Mouse (Mus musculus) forebrain, embryonic 10.5 days (tissue): ENCODE measurements around the gene Cldnd2. TPM values are rescaled to one million over a fixed set of nuclear protein-coding genes. Genes with fewer than 3 reads are reported as not detected.
A peak's percentile ranks its signal among the peaks of the same experiment; 100 is the strongest.
"Not testable (repeated sequence)": the region's sequence is repeated elsewhere in the genome, so short reads cannot be mapped to it uniquely, and the experiment has no call there.

Source experiments
- DNase-seq: peaks from one replicate; pipeline ENCODE4 v3.0.0-alpha.2; 2017; ENCODE audit warnings: low spot score; ENCODE audit errors: extremely low spot score
- H3K27ac ChIP-seq: fragments of 300-500 bp; sonication (generic); 2 replicates; pipeline ENCODE4 v1.5.1; 2016; ENCODE audit warnings: mild to moderate bottlenecking
- H3K27me3 ChIP-seq: fragments of 300-500 bp; sonication (generic); 2 replicates; pipeline ENCODE4 v1.6.1; 2016; ENCODE audit warnings: mild to moderate bottlenecking; ENCODE audit not compliant: poor library complexity, severe bottlenecking
- H3K36me3 ChIP-seq: fragments of 300-500 bp; sonication (generic); replicated peaks from 2 replicates; pipeline ENCODE4 v1.6.1; 2016; ENCODE audit warnings: mild to moderate bottlenecking, moderate library complexity
- H3K4me1 ChIP-seq: fragments of 300-500 bp; sonication (generic); 2 replicates; pipeline ENCODE4 v1.6.1; 2016
- H3K4me3 ChIP-seq: fragments of 300-500 bp; sonication (generic); 2 replicates; pipeline ENCODE4 v1.5.1; 2016; ENCODE audit warnings: mild to moderate bottlenecking, moderate library complexity
- H3K9me3 ChIP-seq: fragments of 300-500 bp; sonication (generic); 2 replicates; pipeline ENCODE4 v1.6.1; 2016; ENCODE audit warnings: mild to moderate bottlenecking, moderate library complexity
- WGBS: fragments of 180-500 bp; shearing (Covaris S2); methylation state at CpG from one replicate; pipeline ENCODE4 v1.1.7; 2016; 5-methylcytosine and 5-hydroxymethylcytosine counted together
- polyA plus RNA-seq: library from polyadenylated mRNA; unstranded; fragments of >200 nt; fragmentation: Nextera tagmentation; extraction: Ambion mirVana; gene quantifications from 2 replicates; pipeline ENCODE4 v1.2.1, GENCODE M21; 2016

Gene Cldnd2
- polyA plus RNA-seq: not detected in 2 replicates

DNA sequence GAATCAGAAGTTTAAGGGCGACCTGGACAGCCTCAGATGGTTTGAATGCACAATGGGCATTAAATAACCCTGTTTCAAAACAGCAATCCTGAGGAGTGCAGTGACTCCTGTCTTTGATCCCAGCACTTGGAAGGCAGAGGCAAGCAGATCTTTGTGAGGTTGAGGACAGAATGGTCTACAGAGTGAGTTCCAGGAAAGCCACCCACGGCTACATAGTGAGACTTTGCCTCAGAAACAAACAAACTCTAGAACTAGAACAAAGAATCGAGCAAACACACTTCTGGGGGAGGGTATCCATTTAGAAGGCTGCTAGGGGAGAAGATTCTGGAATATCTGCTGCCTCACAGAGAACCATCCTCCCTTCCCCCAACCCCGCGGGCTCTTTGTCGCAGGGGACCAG, at the start of gene Cldnd2:
Gene Cldnd2, plus strand, starts transcription at position 301 of the 400 bp plus-strand sequence.
- no peak within 1 kb of the TSS for H3K27ac ChIP-seq
- H3K27me3 ChIP-seq: no peaks in the 10 kb centered on the region; the same call in 1 of the 2 replicates
- 88% methylated on average over 6 of the region's 6 CpGs for WGBS
- H3K4me3 ChIP-seq: no peak within 1 kb of the TSS
- H3K4me1 ChIP-seq: peaks cover 21% of the 10 kb centered on the region
- H3K36me3 ChIP-seq: no peaks in the 10 kb centered on the region
- no peaks in the 10 kb centered on the region; the same call in 1 of the 2 replicates for H3K9me3 ChIP-seq
- DNase-seq: no peak

DNA sequence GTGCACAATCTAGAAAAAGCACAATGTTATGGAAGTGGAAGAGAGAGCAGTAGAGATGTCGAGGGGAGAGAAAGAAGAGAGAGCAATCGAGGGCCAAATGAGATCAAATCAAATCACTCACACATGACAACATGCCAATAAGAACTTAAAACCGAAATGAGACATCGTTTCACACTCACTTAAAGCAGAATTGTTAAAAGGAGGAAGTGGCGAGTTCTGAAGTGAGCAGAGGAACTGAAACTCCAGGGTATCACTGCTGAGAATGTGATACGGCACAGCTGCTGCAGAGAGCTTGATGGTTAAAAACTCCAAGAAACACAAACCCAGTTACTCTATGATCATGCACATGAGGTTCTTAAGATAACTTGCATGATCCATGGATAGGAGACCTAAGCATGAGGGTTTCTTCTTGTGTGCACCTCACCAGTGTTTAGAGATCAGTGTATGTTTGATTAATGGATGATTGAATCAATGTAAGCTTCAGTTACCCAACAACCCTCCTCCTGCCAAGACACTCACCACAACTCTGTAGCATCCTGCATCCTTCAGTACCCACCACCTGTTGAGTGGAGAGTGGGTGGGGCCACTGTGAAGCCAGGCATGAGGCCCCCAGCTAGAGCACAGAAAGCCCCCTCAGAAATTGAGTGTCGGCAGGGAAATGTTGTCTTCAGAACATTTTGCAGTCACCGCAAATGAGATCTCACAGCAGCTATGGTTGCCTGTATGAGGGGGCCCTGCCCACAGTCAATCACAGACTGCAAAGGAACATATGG, 48.0 kb upstream of the Cldnd2 start:
- H3K4me1 ChIP-seq: no peaks in the 10 kb centered on the region
- no peak overlapping the region for H3K4me3 ChIP-seq
- 89% methylated on average over 8 of the region's 8 CpGs for WGBS
- DNase-seq: no peak
- H3K9me3 ChIP-seq: no peaks in the 10 kb centered on the region; the same call in 1 of the 2 replicates
- H3K36me3 ChIP-seq: no peaks in the 10 kb centered on the region
- no peak overlapping the region for H3K27ac ChIP-seq
- no peaks in the 10 kb centered on the region for H3K27me3 ChIP-seq

DNA sequence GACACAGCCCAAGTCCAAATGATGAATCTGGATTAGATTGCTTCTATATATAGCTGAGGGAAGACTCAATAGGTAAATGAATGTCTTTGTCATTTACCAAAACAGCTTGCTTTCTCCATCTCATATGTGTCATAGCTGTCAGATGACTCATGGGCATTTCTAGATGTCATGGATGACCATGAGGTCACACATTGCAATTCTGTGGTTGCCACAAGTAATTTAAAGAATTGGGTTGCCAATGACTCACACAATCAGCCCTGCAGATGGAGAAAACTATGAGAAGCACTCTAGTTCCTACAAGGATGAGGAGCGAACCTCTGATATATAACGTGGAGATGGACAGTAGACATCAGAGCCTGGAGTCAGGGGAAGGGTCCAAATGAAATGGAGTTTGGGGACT, 41.1 kb upstream of the Cldnd2 start:
- Histone ChIP-seq H3K4me1 (no peaks in the 10 kb centered on the region), H3K27ac (no peak overlapping the region), H3K27me3 (no peaks in the 10 kb centered on the region), H3K36me3 (no peaks in the 10 kb centered on the region), H3K4me3 (no peak overlapping the region), H3K9me3 (0 out of 2 replicates have a peak, but pooled peaks cover 2% of the 10 kb centered on the region)
- DNase-seq: no peak
- 93% methylated on average over 2 of the region's 2 CpGs for WGBS

DNA sequence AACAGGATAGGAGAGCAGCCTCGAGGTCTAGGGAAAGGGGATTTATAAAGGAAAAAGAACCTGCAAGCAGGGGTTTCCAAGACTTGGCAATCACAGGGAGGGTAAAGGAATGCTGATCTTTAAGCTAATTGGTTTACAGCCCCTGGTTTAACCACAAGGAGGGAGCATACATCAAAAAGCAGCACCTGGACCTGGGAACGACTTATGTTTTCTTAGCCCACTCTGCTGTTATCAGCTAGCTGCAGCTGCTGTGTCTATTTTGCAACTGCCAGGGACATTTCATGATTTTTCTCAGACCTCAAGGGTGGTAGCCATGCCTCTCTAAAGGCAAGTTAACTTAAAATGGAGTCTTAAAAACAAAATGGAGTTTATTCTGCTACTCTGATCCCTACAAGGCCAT, 37.9 kb upstream of the Cldnd2 start:
- DNase-seq: no peak
- no peaks in the 10 kb centered on the region for H3K27me3 ChIP-seq
- H3K27ac ChIP-seq: no peak overlapping the region
- H3K4me3 ChIP-seq: no peak overlapping the region
- 55% methylated on average over 2 of the region's 2 CpGs for WGBS
- no peaks in the 10 kb centered on the region for H3K4me1 ChIP-seq
- 0 out of 2 replicates have a peak, but pooled peaks cover 2% of the 10 kb centered on the region for H3K9me3 ChIP-seq
- H3K36me3 ChIP-seq: no peaks in the 10 kb centered on the region

DNA sequence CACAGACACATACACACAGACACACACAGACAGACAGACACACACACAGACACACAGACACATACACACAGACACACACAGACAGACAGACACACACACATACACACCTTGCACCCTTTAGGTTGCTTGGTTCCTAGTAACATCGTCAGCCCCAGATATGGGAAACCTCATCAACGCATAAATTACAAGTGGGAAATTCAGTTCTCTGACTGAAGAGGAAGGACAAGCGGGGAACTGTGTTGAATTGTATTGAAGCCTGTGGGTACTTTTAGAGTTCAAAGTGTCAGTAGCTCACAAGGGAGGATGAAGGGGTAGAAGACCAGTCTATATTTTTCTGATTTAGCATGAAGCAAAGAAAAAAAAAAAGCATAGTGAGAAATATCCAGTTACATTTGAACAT, 33.0 kb upstream of the Cldnd2 start:
- H3K4me1 ChIP-seq: peaks cover 4% of the 10 kb centered on the region
- 87% methylated on average over 3 of the region's 3 CpGs for WGBS

DNA sequence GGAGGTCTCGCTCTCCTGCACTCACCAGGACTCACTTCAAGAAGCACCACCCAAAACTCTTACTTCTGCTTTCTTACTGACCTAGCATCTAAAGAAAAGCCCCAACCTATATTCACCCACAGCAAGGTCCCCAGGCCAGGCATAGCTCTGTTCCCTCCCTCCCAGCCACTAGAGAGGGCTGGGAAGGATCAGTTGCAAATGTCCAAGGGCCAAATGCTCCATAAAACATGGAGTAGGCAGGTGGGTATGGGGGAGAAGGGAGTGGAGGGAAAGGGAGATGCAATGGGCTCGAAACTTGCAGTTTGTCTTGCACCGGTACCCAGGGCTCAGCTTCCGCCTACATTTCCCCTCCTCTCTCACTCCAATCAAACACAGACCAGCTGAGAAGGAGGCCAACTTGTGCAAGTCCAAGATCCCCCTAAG, 32.4 kb upstream of the Cldnd2 start, which contains the start of gene Siglecg:
Gene Siglecg, plus strand, starts transcription at position 74 of the 423 bp plus-strand sequence.
- over 99% methylated on average over 4 of the region's 4 CpGs for whole genome bisulfite sequencing
- Histone ChIP-seq H3K27ac (no peak within 1 kb of the TSS), H3K27me3 (no peaks in the 10 kb centered on the region), H3K9me3 (no peaks in the 10 kb centered on the region), H3K4me1 (peaks cover 4% of the 10 kb centered on the region), H3K4me3 (no peak within 1 kb of the TSS), H3K36me3 (no peaks in the 10 kb centered on the region)
- DNase-seq: no peak

More for the DNA sequence above, 33.0 kb upstream of the Cldnd2 start:
- no peak for DNase-seq
- no peaks in the 10 kb centered on the region for H3K9me3 ChIP-seq
- H3K36me3 ChIP-seq: no peaks in the 10 kb centered on the region
- no peak overlapping the region for H3K27ac ChIP-seq
- no peak overlapping the region for H3K4me3 ChIP-seq
- no peaks in the 10 kb centered on the region for H3K27me3 ChIP-seq

DNA sequence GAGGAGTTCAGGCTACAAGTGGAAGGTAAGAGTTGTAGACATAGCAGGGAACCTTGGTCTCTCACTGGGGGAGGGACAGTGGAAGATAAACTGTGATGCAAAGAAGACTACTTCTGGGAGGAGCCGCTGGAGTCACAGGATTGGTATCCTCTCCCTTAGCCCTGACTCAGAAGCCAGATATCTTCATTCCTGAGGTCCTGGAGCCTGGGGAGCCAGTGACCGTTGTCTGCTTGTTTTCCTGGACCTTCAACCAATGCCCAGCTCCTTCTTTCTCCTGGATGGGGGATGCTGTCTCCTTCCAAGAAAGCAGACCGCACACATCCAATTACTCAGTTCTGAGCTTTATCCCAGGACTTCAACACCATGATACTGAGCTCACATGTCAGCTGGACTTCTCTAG, 31.5 kb upstream of the Cldnd2 start:
- Histone ChIP-seq H3K27me3 (no peaks in the 10 kb centered on the region), H3K27ac (no peak overlapping the region), H3K4me3 (no peak overlapping the region), H3K9me3 (no peaks in the 10 kb centered on the region), H3K36me3 (no peaks in the 10 kb centered on the region), H3K4me1 (peaks cover 4% of the 10 kb centered on the region)
- no peak for DNase-seq
- 86% methylated on average over 3 of the region's 3 CpGs for WGBS

DNA sequence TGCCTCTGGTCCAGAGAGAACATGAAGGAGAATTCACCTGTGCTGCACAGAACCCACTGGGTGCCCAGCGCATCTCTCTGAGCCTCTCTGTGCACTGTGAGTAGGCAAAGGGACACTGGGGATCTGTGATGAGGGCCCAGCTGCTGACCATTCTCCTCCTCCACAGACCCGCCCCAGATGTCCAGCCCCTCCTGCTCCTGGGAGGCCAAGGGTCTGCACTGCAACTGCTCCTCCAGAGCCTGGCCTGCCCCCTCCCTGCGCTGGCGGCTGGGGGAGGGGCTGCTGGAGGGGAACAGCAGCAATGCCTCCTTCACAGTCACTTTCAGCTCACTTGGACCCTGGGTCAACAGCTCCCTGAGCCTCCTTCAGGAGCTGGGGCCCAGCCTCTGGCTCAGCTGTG, 28.9 kb upstream of the Cldnd2 start:
- not testable (repeated sequence) for H3K27me3 ChIP-seq, H3K4me1 ChIP-seq, H3K9me3 ChIP-seq, H3K4me3 ChIP-seq, H3K27ac ChIP-seq, H3K36me3 ChIP-seq, DNase-seq
- 26% methylated on average over 4 of the region's 4 CpGs for WGBS

DNA sequence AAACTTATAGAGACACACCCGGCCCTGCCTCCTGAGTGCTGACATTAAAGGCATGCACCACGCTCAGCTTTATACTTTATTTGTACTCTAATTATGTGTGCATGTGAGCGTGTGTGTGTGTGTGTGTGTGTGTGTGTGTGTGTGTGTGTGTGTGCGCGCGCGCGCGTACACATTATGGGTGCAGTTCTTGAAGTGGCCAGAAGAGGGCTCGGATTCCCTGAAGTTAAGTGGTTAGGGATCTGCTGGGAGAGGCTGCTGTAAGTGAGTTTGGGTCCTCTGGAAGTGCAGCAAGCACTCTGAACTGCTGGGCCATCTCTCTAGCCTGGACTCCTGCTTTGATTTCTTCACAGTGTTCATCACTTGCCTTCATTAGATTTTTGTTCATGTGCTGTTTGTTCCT, 23.3 kb upstream of the Cldnd2 start:
- no peaks in the 10 kb centered on the region for H3K36me3 ChIP-seq
- H3K4me1 ChIP-seq: no peaks in the 10 kb centered on the region
- H3K4me3 ChIP-seq: no peak overlapping the region
- H3K27ac ChIP-seq: no peak overlapping the region
- peaks cover 7% of the 10 kb centered on the region for H3K9me3 ChIP-seq
- WGBS: 89% methylated on average over 10 of the region's 10 CpGs
- no peaks in the 10 kb centered on the region for H3K27me3 ChIP-seq
- no peak for DNase-seq

DNA sequence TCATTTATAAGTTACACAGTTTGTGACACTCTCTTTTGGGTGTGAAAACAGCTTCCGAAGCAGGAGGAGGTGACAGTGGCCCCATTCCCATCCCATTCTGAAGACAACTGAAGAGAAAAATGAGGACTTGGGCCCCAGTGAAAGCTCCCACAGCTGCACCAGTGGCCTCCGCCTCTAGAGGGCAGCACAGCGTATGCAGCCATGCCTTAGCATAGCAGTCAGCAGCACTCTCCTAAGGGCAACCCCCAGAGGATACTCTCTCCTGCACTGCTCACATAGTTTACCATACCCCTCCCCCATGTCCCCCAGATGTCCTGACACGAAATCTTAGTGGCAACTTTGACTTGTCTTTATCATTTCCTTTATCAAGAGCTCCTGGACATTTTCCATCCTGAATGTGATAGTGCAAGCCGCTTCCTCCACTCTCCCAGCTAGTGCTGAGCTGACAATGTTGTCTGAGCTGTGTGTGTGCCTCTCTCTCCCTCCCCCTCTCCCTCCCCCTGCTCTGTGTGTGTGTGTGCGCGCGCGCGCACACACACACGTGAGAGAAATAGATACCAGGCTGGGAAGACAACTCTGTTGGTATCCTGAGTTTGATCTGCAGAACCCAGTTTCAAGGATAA, 17.5 kb upstream of the Cldnd2 start:
- no peaks in the 10 kb centered on the region for H3K36me3 ChIP-seq
- no peaks in the 10 kb centered on the region for H3K27me3 ChIP-seq
- peak overlapping the region; percentile 27; the same call in 1 of the 2 replicates for H3K4me3 ChIP-seq
- no peaks in the 10 kb centered on the region for H3K9me3 ChIP-seq
- 11% methylated on average over 11 of the region's 11 CpGs for WGBS
- DNase-seq: peak; percentile 78
- H3K27ac ChIP-seq: no peak overlapping the region
- peaks cover 7% of the 10 kb centered on the region for H3K4me1 ChIP-seq

DNA sequence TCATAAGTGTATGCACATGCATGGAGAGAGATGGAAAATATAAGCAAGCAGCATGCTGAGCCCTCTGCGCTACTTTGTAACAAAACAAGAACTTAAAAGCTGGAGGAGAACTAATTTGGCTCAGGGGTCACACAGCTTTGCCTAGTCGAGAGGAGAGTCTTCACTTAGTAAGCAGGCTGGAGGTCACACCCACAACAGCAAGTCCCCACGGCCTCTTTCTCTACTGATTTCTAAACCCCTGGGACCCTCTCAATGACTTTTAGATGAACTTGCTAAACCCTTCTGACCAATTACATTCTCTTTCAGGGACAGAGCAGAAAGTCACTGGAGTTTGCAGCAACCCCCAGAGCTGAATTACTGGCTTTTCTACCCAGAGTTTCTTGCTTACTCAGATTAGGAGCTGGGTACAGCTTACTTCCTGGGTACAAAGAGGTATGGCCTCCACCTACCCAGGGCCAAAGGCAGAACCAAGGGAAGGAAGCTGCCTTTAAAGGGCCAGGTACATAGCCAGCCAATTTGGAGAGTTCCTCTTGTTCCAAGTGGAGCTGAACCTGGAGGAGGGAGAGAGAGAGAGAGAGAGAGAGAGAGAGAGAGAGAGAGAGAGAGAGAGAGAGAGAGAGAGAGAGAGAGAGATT, 16.5 kb upstream of the Cldnd2 start:
- WGBS: 60% methylated on average over 3 of the region's 3 CpGs
- no peaks in the 10 kb centered on the region for H3K27me3 ChIP-seq
- H3K9me3 ChIP-seq: no peaks in the 10 kb centered on the region
- H3K4me3 ChIP-seq: no peak overlapping the region
- no peak for DNase-seq
- no peaks in the 10 kb centered on the region for H3K36me3 ChIP-seq
- H3K4me1 ChIP-seq: peaks cover 7% of the 10 kb centered on the region
- H3K27ac ChIP-seq: no peak overlapping the region

DNA sequence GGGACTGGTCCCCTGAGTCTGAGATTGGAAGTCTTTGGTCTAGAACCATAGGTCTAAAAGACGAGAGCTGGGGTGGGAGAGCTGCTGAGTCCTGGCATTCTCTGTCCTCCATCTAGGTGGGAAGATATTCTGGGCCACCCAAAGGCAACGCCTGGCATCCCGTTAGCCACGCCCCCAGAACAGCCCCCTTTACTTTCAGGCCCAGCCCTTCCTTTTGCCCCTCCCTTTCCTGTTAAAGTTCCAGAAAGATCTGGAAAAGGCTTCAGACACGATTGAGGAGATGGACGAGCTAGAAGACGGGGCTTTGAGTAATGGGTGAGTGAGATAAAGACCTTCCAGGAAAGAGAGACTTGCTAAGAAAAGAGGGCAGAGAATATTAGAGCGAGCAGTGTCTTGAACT, 13.2 kb upstream of the Cldnd2 start, which contains the start of gene Lim2:
Gene Lim2, plus strand, starts transcription at position 265 of the 400 bp plus-strand sequence.
- H3K36me3 ChIP-seq: no peaks in the 10 kb centered on the region
- H3K27ac ChIP-seq: no peak within 1 kb of the TSS
- WGBS: 79% methylated on average over 8 of the region's 8 CpGs
- no peaks in the 10 kb centered on the region for H3K9me3 ChIP-seq
- H3K4me1 ChIP-seq: peaks cover 7% of the 10 kb centered on the region
- DNase-seq: no peak
- H3K4me3 ChIP-seq: no peak within 1 kb of the TSS
- no peaks in the 10 kb centered on the region for H3K27me3 ChIP-seq

DNA sequence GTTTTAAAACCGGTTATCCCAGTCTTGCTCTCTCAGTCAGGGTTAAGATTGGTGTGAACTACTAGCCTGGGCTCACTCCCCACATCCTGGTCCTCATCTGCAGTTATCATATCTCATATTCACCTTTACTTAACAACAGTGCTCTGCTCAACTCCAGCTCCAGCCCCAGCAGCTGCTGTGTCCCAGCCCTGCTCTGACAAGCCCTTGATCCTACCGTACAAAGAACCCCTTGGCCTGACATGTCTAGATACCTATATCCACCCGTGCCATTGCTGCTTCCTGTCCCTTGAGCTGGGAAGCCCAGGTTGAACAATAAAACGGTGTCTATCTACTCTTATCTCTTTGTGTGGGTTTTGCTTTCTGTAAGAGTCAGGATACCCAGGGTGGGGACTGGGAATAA, 11.1 kb upstream of the Cldnd2 start:
- H3K4me3 ChIP-seq: no peak overlapping the region
- 64% methylated on average over 4 of the region's 4 CpGs for WGBS
- H3K27me3 ChIP-seq: no peaks in the 10 kb centered on the region

More for the DNA sequence above, 11.1 kb upstream of the Cldnd2 start:
- no peak for DNase-seq
- H3K27ac ChIP-seq: no peak overlapping the region
- H3K4me1 ChIP-seq: no peaks in the 10 kb centered on the region
- H3K9me3 ChIP-seq: no peaks in the 10 kb centered on the region
- no peaks in the 10 kb centered on the region for H3K36me3 ChIP-seq
